Mouse (Mus musculus) E14TG2a.4 (cell line): ENCODE data around the gene Lamtor4.

ENCODE experiments used
- CTCF ChIP-seq: conservative IDR thresholded peaks from 2 replicates; pipeline ENCODE4 v1.5.1; 2014; ENCODE audit warnings: low read length
- NANOG ChIP-seq: IDR thresholded peaks from 2 replicates; pipeline ENCODE4 v1.6.1; 2014; ENCODE audit warnings: borderline replicate concordance, low read length, mixed read lengths

DNA sequence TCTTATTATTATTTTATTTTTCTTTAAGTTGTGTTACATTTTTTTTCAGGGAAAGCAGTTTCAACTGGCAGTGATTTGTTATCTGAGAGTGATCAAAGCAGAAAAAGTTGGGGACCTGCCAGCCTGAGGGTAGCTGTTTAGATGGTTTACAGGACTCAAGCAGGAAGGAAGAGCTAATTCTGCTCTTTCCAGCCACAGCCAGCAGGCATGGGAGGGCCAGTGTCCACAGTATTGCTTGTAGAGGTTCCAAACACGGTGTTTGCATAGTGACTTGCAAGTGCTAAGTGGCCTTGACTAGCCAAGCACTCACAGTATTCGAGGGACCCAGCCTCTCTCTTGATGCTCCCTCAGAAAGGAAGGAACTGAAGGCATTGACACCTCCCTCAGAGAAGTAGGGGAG, 13.8 kb upstream of the Lamtor4 start:
- TF ChIP-seq CTCF, result no peak
- no peak for TF ChIP-seq NANOG
